Mouse (Mus musculus): ENCODE measurements around the gene Tspan18. TPM values are rescaled to one million over a fixed set of nuclear protein-coding genes. Genes with fewer than 3 reads are reported as not detected.

Gene Tspan18
- total and polyA plus RNA-seq, 3 experiments: 48.1 to 156 (median 57.7) TPM

- DNase-seq: no peak
Observed at GRCm38 (mm10) chr2:93161914-93162664, 172.2 kb downstream of the Tspan18 start.

- no peak for DNase-seq
Observed at GRCm38 (mm10) chr2:93160467-93161035, 173.8 kb downstream of the Tspan18 start.

GRCm38 (mm10) chr2:93154486-93155032 lies 179.7 kb downstream of the Tspan18 start:
- no peak for DNase-seq

GRCm38 (mm10) chr2:93153833-93154232 lies 180.5 kb downstream of the Tspan18 start:
- DNase-seq: no peak

GRCm38 (mm10) chr2:93152883-93153491 lies 181.3 kb downstream of the Tspan18 start:
- DNase-seq: peak; percentile 55

GRCm38 (mm10) chr2:93152191-93152601 lies 182.1 kb downstream of the Tspan18 start:
- no peak for DNase-seq

Other genes starting within 250 kb of the Tspan18 start
- gene Trp53i11, start 147.0 kb downstream of the Tspan18 start, total RNA-seq (2021): 10 to 100 TPM; 58.6 to 64.7 TPM
- 123 and 179 TPM in 2 replicates for gene Trp53i11, start 147.0 kb downstream of the Tspan18 start, polyA plus RNA-seq (2012; rRNA removed)
- gene Cd82, start 128.6 kb upstream of the Tspan18 start, total RNA-seq (2021): 10 to 100 TPM; 58.9 to 83.2 TPM
- 125 and 137 TPM in 2 replicates for gene Cd82, start 128.6 kb upstream of the Tspan18 start, polyA plus RNA-seq (2012; rRNA removed)
- not detected for gene Gm10803, start 226.1 kb upstream of the Tspan18 start, total RNA-seq (2021)
- not detected in 2 replicates for gene Gm10803, start 226.1 kb upstream of the Tspan18 start, polyA plus RNA-seq (2012; rRNA removed)